Comparison of ENCODE assay signal across 10 mouse cellular contexts in the genomic region with DNA sequence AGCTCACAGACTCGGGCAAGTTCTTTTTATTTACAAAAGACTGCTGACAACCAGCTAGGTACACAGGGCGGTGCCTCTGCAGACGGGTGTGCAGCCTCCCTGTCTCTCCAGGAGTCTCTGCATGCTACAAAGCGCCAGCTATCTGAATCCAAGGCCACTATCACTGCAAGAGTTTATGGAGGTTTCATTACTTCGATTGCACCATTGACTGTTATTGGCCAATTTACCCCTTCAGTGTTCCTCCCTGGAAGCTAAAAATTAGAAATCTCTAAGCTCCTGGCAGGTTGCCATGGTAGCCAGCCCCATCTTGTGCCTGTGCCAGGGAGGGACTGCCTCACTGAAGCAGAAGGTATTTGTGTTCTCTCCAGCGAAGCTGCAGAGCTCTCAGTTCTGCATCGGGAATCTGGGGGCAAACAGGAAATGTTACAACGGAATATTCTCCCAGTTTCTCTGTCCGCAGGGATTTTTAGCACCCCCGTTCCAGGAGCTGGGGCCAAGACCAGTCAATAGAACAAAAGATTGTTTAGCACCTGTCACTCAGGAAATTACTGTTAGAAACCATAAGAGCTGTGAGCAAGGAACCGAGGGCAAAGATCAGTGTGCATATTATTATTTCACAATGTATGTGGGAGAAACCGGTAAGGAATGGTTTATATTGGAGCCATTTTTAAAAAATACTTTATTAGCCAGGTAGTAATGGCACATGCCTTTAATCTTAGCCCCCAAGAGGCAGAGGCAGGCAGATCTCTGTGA. TPM values are rescaled to one million over a fixed set of nuclear protein-coding genes. Genes with fewer than 3 reads are reported as not detected.
DNase-seq lines count a peak whose midpoint lies in the region; ATAC-seq and TF ChIP-seq lines count a peak whose summit lies in the region.
"Had no signal": no experiment of that assay in that cellular context is flagged by ENCODE, and none has a peak within 500 bp of the region (broad histone marks: within the 10 kb centered on the region; RNA-seq: fewer than 3 reads in every experiment).

No protein-coding gene starts in this region.

- intact Hi-C loops in left cerebral cortex, postnatal 14 days (cut with DNase I), result no loop called here

- WGBS in kidney, embryonic 16.5 days, result 72% methylated on average over 12 of the region's 12 CpGs
- 55% methylated on average over 12 of the region's 12 CpGs for WGBS in stomach, embryonic 15.5 days

- TF ChIP-seq POLR2A in brain, embryonic 14.5 days (IDR thresholded peaks at IDR 0.05; ENCODE audit: borderline replicate concordance, extremely low read depth, insufficient read depth, insufficient read length, poor library complexity, severe bottlenecking), result no peak

- no peaks in the 10 kb centered on the region for H3K4me1 ChIP-seq in kidney, embryonic 16.5 days (ENCODE audit: insufficient read depth, low read length)
- no peaks in the 10 kb centered on the region; the same call in 1 of the 2 replicates for H3K4me1 ChIP-seq in stomach, embryonic 15.5 days
- H3K4me1 ChIP-seq: embryonic facial prominence, embryonic 13.5 days; liver, embryonic 15.5 days had no signal

- no peaks in the 10 kb centered on the region for H3K27me3 ChIP-seq in kidney, embryonic 16.5 days (ENCODE audit: insufficient read depth, low read length)
- H3K27me3 ChIP-seq in stomach, embryonic 15.5 days (replicated peaks), result no peaks in the 10 kb centered on the region
- H3K27me3 ChIP-seq: embryonic facial prominence, embryonic 13.5 days; liver, embryonic 15.5 days had no signal

- no peak overlapping the region for H3K9ac ChIP-seq in kidney, embryonic 16.5 days (replicated peaks; ENCODE audit: low read length)
- H3K9ac ChIP-seq in stomach, embryonic 15.5 days, result no peak overlapping the region
- H3K9ac ChIP-seq: embryonic facial prominence, embryonic 13.5 days; liver, embryonic 15.5 days had no signal

- no peaks in the 10 kb centered on the region for H3K9me3 ChIP-seq in kidney, embryonic 16.5 days (ENCODE audit: low read length)
- no peaks in the 10 kb centered on the region for H3K9me3 ChIP-seq in stomach, embryonic 15.5 days
- H3K9me3 ChIP-seq: embryonic facial prominence, embryonic 13.5 days; liver, embryonic 15.5 days had no signal

- no peak for ATAC-seq in kidney, embryonic 16.5 days (ENCODE audit: low FRiP score, low TSS enrichment)
- ATAC-seq in stomach, embryonic 15.5 days (ENCODE audit: insufficient read depth, low FRiP score, low read depth), result peak; percentile 81; the same call in 1 of the 2 replicates

- TF ChIP-seq CTCF in brain, embryonic 14.5 days (IDR thresholded peaks at IDR 0.05; ENCODE audit: borderline replicate concordance, extremely low read depth, insufficient read depth, insufficient read length), result no peak

- peaks cover 45% of the 10 kb centered on the region for H3K36me3 ChIP-seq in kidney, embryonic 16.5 days (ENCODE audit: insufficient read depth, low read length)
- H3K36me3 ChIP-seq in stomach, embryonic 15.5 days, result peaks cover 24% of the 10 kb centered on the region; the same call in 1 of the 2 replicates

- no peak overlapping the region for H3K4me2 ChIP-seq in kidney, embryonic 16.5 days (replicated peaks; ENCODE audit: low read depth, low read length)
- H3K4me2 ChIP-seq in stomach, embryonic 15.5 days, result no peak overlapping the region
- H3K4me2 ChIP-seq: embryonic facial prominence, embryonic 13.5 days; liver, embryonic 15.5 days had no signal

- peak; percentile 19 for DNase-seq in kidney, postnatal 14 days
- DNase-seq in brain, embryonic 14.5 days (ENCODE audit: low read depth), result peak; percentile 83
- peak; percentile 40 for DNase-seq in heart, postnatal 4 days
- DNase-seq in left cerebral cortex, postnatal 14 days (ENCODE audit: low spot score in 2 of 2), result peak; percentile 81
- DNase-seq in natural killer cell, adult 2 months (ENCODE audit: low spot score in 2 of 2), result no peak
- no peak for DNase-seq in liver

- H3K27ac ChIP-seq in kidney, embryonic 16.5 days (ENCODE audit: low read length), result no peak overlapping the region
- peak overlapping the region; percentile 31; the same call in 1 of the 2 replicates for H3K27ac ChIP-seq in stomach, embryonic 15.5 days
- H3K27ac ChIP-seq: embryonic facial prominence, embryonic 13.5 days; liver, embryonic 15.5 days had no signal

- H3K4me3 ChIP-seq in kidney, embryonic 16.5 days (ENCODE audit: low read length), result no peak overlapping the region
- H3K4me3 ChIP-seq in stomach, embryonic 15.5 days (replicated peaks), result no peak overlapping the region
- H3K4me3 ChIP-seq: embryonic facial prominence, embryonic 13.5 days; liver, embryonic 15.5 days had no signal

RNA-seq across cellular contexts. Expression of gene Rab3gap2, which starts 49.4 kb away (rescaled TPM):
- 23.1 and 23.8 TPM in 2 replicates for polyA plus RNA-seq in kidney, embryonic 16.5 days (2015; fragmentation: Nextera tagmentation; extraction: Ambion mirVana)
- 43.4 and 44.9 TPM in 2 replicates for polyA plus RNA-seq in brain, embryonic 14.5 days (2012; rRNA removed)
- total RNA-seq in heart, postnatal 4 days (2021), result 10 to 100 TPM; 25.4 to 29.1 TPM
- 10 to 100 TPM; 65.2 to 71.2 TPM for total RNA-seq in left cerebral cortex, postnatal 14 days (2021)
- 20.1 and 21.9 TPM in 2 replicates for polyA plus RNA-seq in stomach, embryonic 15.5 days (2015; fragmentation: Nextera tagmentation; extraction: Ambion mirVana)

Comparison
In these comparisons a context has a peak if more than half of its experiments do, and no peak if none do; other contexts are left out.
1. DNase-seq: peak in kidney, postnatal 14 days (single experiment), brain, embryonic 14.5 days (single experiment), heart, postnatal 4 days (single experiment) and left cerebral cortex, postnatal 14 days (2 of 2); none in natural killer cell, adult 2 months (0 of 2) and liver (single experiment).